Comparison of ENCODE assay signal across 19 mouse cellular contexts in genomic region chr2:152704256-152704605, GRCm38 (mm10). TPM values are rescaled to one million over a fixed set of nuclear protein-coding genes. Genes with fewer than 3 reads are reported as not detected.
A peak's percentile ranks its signal among the peaks of the same experiment; 100 is the strongest.
DNase-seq lines count a peak whose midpoint lies in the region; ATAC-seq and TF ChIP-seq lines count a peak whose summit lies in the region.
"Had no signal": no experiment of that assay in that cellular context is flagged by ENCODE, and none has a peak within 500 bp of the region (broad histone marks: within the 10 kb centered on the region; RNA-seq: fewer than 3 reads in every experiment).

No protein-coding gene starts in this region.

- H3K4me3 ChIP-seq in forebrain, embryonic 10.5 days, result no peak overlapping the region; the same call in 1 of the 2 replicates
- no peak overlapping the region for H3K4me3 ChIP-seq in forebrain, postnatal 0 days (ENCODE audit: low read depth, low read length)
- H3K4me3 ChIP-seq in E14TG2a.4 (replicated peaks; ENCODE audit: low read length), result peak overlapping the region; percentile 68
- no peak overlapping the region for H3K4me3 ChIP-seq in embryonic facial prominence, embryonic 13.5 days
- H3K4me3 ChIP-seq: heart, adult 2 months; left cerebral cortex, adult 2 months; neural tube, embryonic 13.5 days had no signal

- H3K9me3 ChIP-seq in forebrain, embryonic 10.5 days, result peaks cover 6% of the 10 kb centered on the region; the same call in 1 of the 2 replicates
- H3K9me3 ChIP-seq in forebrain, postnatal 0 days (ENCODE audit: low read length), result no peaks in the 10 kb centered on the region
- no peaks in the 10 kb centered on the region for H3K9me3 ChIP-seq in E14TG2a.4 (ENCODE audit: low read length)
- no peaks in the 10 kb centered on the region for H3K9me3 ChIP-seq in embryonic facial prominence, embryonic 13.5 days
- H3K9me3 ChIP-seq: neural tube, embryonic 13.5 days had no signal

- H3K4me1 ChIP-seq in forebrain, embryonic 10.5 days, result peaks cover 39% of the 10 kb centered on the region
- peaks cover 10% of the 10 kb centered on the region; the same call in 1 of the 2 replicates for H3K4me1 ChIP-seq in forebrain, postnatal 0 days (ENCODE audit: insufficient read depth)
- H3K4me1 ChIP-seq in E14TG2a.4 (replicated peaks; ENCODE audit: low read depth, low read length), result peaks cover 92% of the 10 kb centered on the region
- H3K4me1 ChIP-seq in embryonic facial prominence, embryonic 13.5 days, result peaks cover 47% of the 10 kb centered on the region

- no peak for ATAC-seq in forebrain, postnatal 0 days
- ATAC-seq in embryonic facial prominence, embryonic 13.5 days (ENCODE audit: insufficient number of reproducible peaks, insufficient read depth, low FRiP score, low TSS enrichment, low read depth), result no peak
- ATAC-seq: CD4-positive, CD25-positive, alpha-beta regulatory T cell, adult 4 months had no signal

- WGBS in forebrain, embryonic 10.5 days, result 84% methylated on average over 5 of the region's 5 CpGs
- WGBS in forebrain, postnatal 0 days, result 78% methylated on average over 5 of the region's 5 CpGs
- WGBS in embryonic facial prominence, embryonic 13.5 days, result 80% methylated on average over 5 of the region's 5 CpGs

- peaks cover 85% of the 10 kb centered on the region for H3K36me3 ChIP-seq in forebrain, embryonic 10.5 days (replicated peaks)
- H3K36me3 ChIP-seq in forebrain, postnatal 0 days (ENCODE audit: insufficient read depth), result peaks cover 66% of the 10 kb centered on the region
- H3K36me3 ChIP-seq in E14TG2a.4 (ENCODE audit: insufficient read depth, low read length), result peaks cover 60% of the 10 kb centered on the region
- peaks cover 73% of the 10 kb centered on the region for H3K36me3 ChIP-seq in embryonic facial prominence, embryonic 13.5 days

- no peaks in the 10 kb centered on the region for H3K27me3 ChIP-seq in forebrain, embryonic 10.5 days (ENCODE audit: poor library complexity, severe bottlenecking)
- H3K27me3 ChIP-seq in forebrain, postnatal 0 days (ENCODE audit: insufficient read depth, low read length), result no peaks in the 10 kb centered on the region
- no peaks in the 10 kb centered on the region for H3K27me3 ChIP-seq in E14TG2a.4 (ENCODE audit: insufficient read depth, low read length)
- H3K27me3 ChIP-seq in embryonic facial prominence, embryonic 13.5 days, result no peaks in the 10 kb centered on the region
- H3K27me3 ChIP-seq: neural tube, embryonic 13.5 days had no signal

- DNase-seq in forebrain, embryonic 10.5 days (ENCODE audit: extremely low spot score, low spot score), result no peak
- DNase-seq in forebrain, postnatal 0 days, result no peak
- DNase-seq in cerebellum, adult 9-10 months, result peak; percentile 84
- no peak for DNase-seq in gastrocnemius, postnatal 36 days
- no peak for DNase-seq in right cerebral cortex, postnatal 4 days
- DNase-seq in layer of hippocampus, postnatal 10 days (ENCODE audit: low spot score in 2 of 2), result no peak
- DNase-seq: gastrocnemius, postnatal 10 days; heart, adult 2 months; lung, adult 18-20 months; right cerebral cortex, postnatal 14 days; thymus, postnatal 36 days had no signal

- no peak for TF ChIP-seq CTCF in forebrain, postnatal 0 days (IDR thresholded peaks at IDR 0.05; ENCODE audit: low read depth)
- no peak for TF ChIP-seq CTCF in E14TG2a.4 (conservative IDR thresholded peaks at IDR 0.05; ENCODE audit: low read length)

- peak overlapping the region; percentile 51; the same call in 1 of the 2 replicates for H3K27ac ChIP-seq in forebrain, embryonic 10.5 days
- H3K27ac ChIP-seq in forebrain, postnatal 0 days (ENCODE audit: low read depth, low read length), result no peak overlapping the region
- H3K27ac ChIP-seq in embryonic facial prominence, embryonic 13.5 days, result peak overlapping the region; percentile 98
- H3K27ac ChIP-seq: heart, adult 2 months; left cerebral cortex, adult 2 months had no signal

- intact Hi-C loops in gastrocnemius, postnatal 36 days (cut with DNase I), result no loop called here

- H3K4me2 ChIP-seq in forebrain, postnatal 0 days (ENCODE audit: low read depth), result no peak overlapping the region
- H3K4me2 ChIP-seq in embryonic facial prominence, embryonic 13.5 days, result no peak overlapping the region
- H3K4me2 ChIP-seq: neural tube, embryonic 13.5 days had no signal

- H3K9ac ChIP-seq in forebrain, postnatal 0 days, result no peak overlapping the region
- no peak overlapping the region for H3K9ac ChIP-seq in embryonic facial prominence, embryonic 13.5 days

RNA-seq across cellular contexts. Expression of gene Mcts2, which starts 17.4 kb away (rescaled TPM):
- 39.1 and 40.3 TPM in 2 replicates for polyA plus RNA-seq in forebrain, embryonic 10.5 days (2016; fragmentation: Nextera tagmentation; extraction: Ambion mirVana)
- total RNA-seq in forebrain, postnatal 0 days (2014; rRNA removed), result 21.5 and 30.8 TPM in 2 replicates
- 26.6 and 29.9 TPM in 2 replicates for polyA plus RNA-seq in forebrain, postnatal 0 days (2015; fragmentation: Nextera tagmentation; extraction: Ambion mirVana)
- 37.3 and 40.7 TPM in 2 replicates for polyA plus RNA-seq in embryonic facial prominence, embryonic 13.5 days (2015; fragmentation: Nextera tagmentation; extraction: Ambion mirVana)
- 10 to 100 TPM in 1 of 2 experiments, 1 to 10 TPM in 1; 9.6 to 12.1 TPM for total RNA-seq in gastrocnemius, postnatal 36 days (2021)
- 10 to 100 TPM; 25.3 to 25.7 TPM for total RNA-seq in layer of hippocampus, postnatal 10 days (2021)

RNA-seq across cellular contexts. Expression of gene Id1, which starts 31.8 kb away (rescaled TPM):
- 57.5 and 61.1 TPM in 2 replicates for polyA plus RNA-seq in forebrain, embryonic 10.5 days (2016; fragmentation: Nextera tagmentation; extraction: Ambion mirVana)
- total RNA-seq in forebrain, postnatal 0 days (2014; rRNA removed), result 58.8 and 70.5 TPM in 2 replicates
- 59.8 and 71.3 TPM in 2 replicates for polyA plus RNA-seq in forebrain, postnatal 0 days (2015; fragmentation: Nextera tagmentation; extraction: Ambion mirVana)
- polyA plus RNA-seq in embryonic facial prominence, embryonic 13.5 days (2015; fragmentation: Nextera tagmentation; extraction: Ambion mirVana), result 179 and 189 TPM in 2 replicates
- total RNA-seq in gastrocnemius, postnatal 36 days (2021), result 10 to 100 TPM; 11.5 to 17.7 TPM
- total RNA-seq in layer of hippocampus, postnatal 10 days (2021), result 10 to 100 TPM; 29.0 to 31.2 TPM

RNA-seq across cellular contexts. Expression of gene H13, which starts 35.0 kb away (rescaled TPM):
- 90.7 and 93.2 TPM in 2 replicates for polyA plus RNA-seq in forebrain, embryonic 10.5 days (2016; fragmentation: Nextera tagmentation; extraction: Ambion mirVana)
- total RNA-seq in forebrain, postnatal 0 days (2014; rRNA removed), result 121 and 177 TPM in 2 replicates
- polyA plus RNA-seq in forebrain, postnatal 0 days (2015; fragmentation: Nextera tagmentation; extraction: Ambion mirVana), result 165 and 166 TPM in 2 replicates
- polyA plus RNA-seq in embryonic facial prominence, embryonic 13.5 days (2015; fragmentation: Nextera tagmentation; extraction: Ambion mirVana), result 123 and 125 TPM in 2 replicates
- 10 to 100 TPM; 30.1 to 35.1 TPM for total RNA-seq in gastrocnemius, postnatal 36 days (2021)
- total RNA-seq in layer of hippocampus, postnatal 10 days (2021), result 100 to 1,000 TPM; 109 to 114 TPM

RNA-seq across cellular contexts. Expression of gene Cox4i2, which starts 49.7 kb away (rescaled TPM):
- polyA plus RNA-seq in forebrain, embryonic 10.5 days (2016; fragmentation: Nextera tagmentation; extraction: Ambion mirVana), result 3.0 and 4.2 TPM in 2 replicates
- 4.3 TPM in 2 replicates for total RNA-seq in forebrain, postnatal 0 days (2014; rRNA removed)
- polyA plus RNA-seq in forebrain, postnatal 0 days (2015; fragmentation: Nextera tagmentation; extraction: Ambion mirVana), result 4.4 and 5.4 TPM in 2 replicates
- polyA plus RNA-seq in embryonic facial prominence, embryonic 13.5 days (2015; fragmentation: Nextera tagmentation; extraction: Ambion mirVana), result 29.3 and 29.8 TPM in 2 replicates
- total RNA-seq in gastrocnemius, postnatal 36 days (2021), result 1 to 10 TPM; 2.9 TPM
- 1 to 10 TPM; 2.1 to 2.5 TPM for total RNA-seq in layer of hippocampus, postnatal 10 days (2021)
- total RNA-seq: liver, adult 2 months; MEL; monocyte, adult 5-6 weeks had no signal
